In genomic region chr9:56160341-56161141, GRCm38 (mm10) we compare ENCODE assay signal across 8 mouse cellular contexts. TPM values are rescaled to one million over a fixed set of nuclear protein-coding genes. Genes with fewer than 3 reads are reported as not detected.
DNase-seq lines count a peak whose midpoint lies in the region; ATAC-seq lines count a peak whose summit lies in the region.

No protein-coding gene starts in this region.

- peak overlapping the region; percentile 84 for H3K27ac ChIP-seq in intestine, embryonic 16.5 days (ENCODE audit: low read length)
- H3K27ac ChIP-seq in midbrain, embryonic 10.5 days (replicated peaks) = peak overlapping the region; percentile 100

- peak; percentile 94 for ATAC-seq in intestine, embryonic 16.5 days

- intact Hi-C loops in left cerebral cortex, postnatal 36 days (cut with DNase I) = no loop called here

- peaks cover 18% of the 10 kb centered on the region for H3K4me1 ChIP-seq in intestine, embryonic 16.5 days (ENCODE audit: control insufficient read depth, insufficient read depth, low read length)
- peaks cover 38% of the 10 kb centered on the region for H3K4me1 ChIP-seq in midbrain, embryonic 10.5 days

- H3K27me3 ChIP-seq in intestine, embryonic 16.5 days (replicated peaks; ENCODE audit: control insufficient read depth, insufficient read depth, low read length) = no peaks in the 10 kb centered on the region
- no peaks in the 10 kb centered on the region for H3K27me3 ChIP-seq in midbrain, embryonic 10.5 days (ENCODE audit: low read depth, poor library complexity, severe bottlenecking)

- H3K9me3 ChIP-seq in intestine, embryonic 16.5 days (ENCODE audit: control insufficient read depth, low read length) = no peaks in the 10 kb centered on the region
- no peaks in the 10 kb centered on the region for H3K9me3 ChIP-seq in midbrain, embryonic 10.5 days (replicated peaks)

- peak overlapping the region; percentile 97 for H3K4me3 ChIP-seq in intestine, embryonic 16.5 days (ENCODE audit: low read length)
- H3K4me3 ChIP-seq in midbrain, embryonic 10.5 days = peak overlapping the region; percentile 97

- under 1% methylated on average over 82 of the region's 82 CpGs for whole genome bisulfite sequencing in intestine, embryonic 16.5 days
- under 1% methylated on average over 82 of the region's 82 CpGs for WGBS in midbrain, embryonic 10.5 days

- H3K9ac ChIP-seq in intestine, embryonic 16.5 days (ENCODE audit: low read depth, low read length) = peak overlapping the region; percentile 97

- H3K36me3 ChIP-seq in intestine, embryonic 16.5 days (ENCODE audit: control insufficient read depth, insufficient read depth, low read length) = no peaks in the 10 kb centered on the region
- no peaks in the 10 kb centered on the region; the same call in 1 of the 2 replicates for H3K36me3 ChIP-seq in midbrain, embryonic 10.5 days

- peak; percentile 80 for DNase-seq in adrenal gland, adult 8-10 months
- DNase-seq in embryo, embryonic 11.5 days (ENCODE audit: low read depth, low spot score) = peak; percentile 84
- peak; percentile 83 to 91 for DNase-seq in gastrocnemius, postnatal 4 days (ENCODE audit: low spot score in 2 of 2)
- peak; percentile 93 to 94 for DNase-seq in left cerebral cortex, postnatal 36 days (ENCODE audit: low spot score in 2 of 2)
- DNase-seq in midbrain, embryonic 10.5 days (ENCODE audit: low spot score) = peak; percentile 94
- DNase-seq in right cerebral cortex, postnatal 4 days = peak; percentile 92
- DNase-seq in yolk sac, embryonic 10.5 days (ENCODE audit: low spot score) = peak; percentile 90

- H3K4me2 ChIP-seq in intestine, embryonic 16.5 days (ENCODE audit: low read depth, low read length) = peak overlapping the region; percentile 62

RNA-seq across cellular contexts. Expression of gene Tspan3, which starts 4.7 kb away (rescaled TPM):
- 100 to 1,000 TPM; 114 to 151 (median 125) TPM for total RNA-seq in adrenal gland, adult 8-10 months (2022)
- total RNA-seq in gastrocnemius, postnatal 4 days (2021) = 100 to 1,000 TPM; 187 to 207 TPM
- 389 and 416 TPM in 2 replicates for polyA plus RNA-seq in intestine, embryonic 16.5 days (2015; fragmentation: Nextera tagmentation; extraction: Ambion mirVana)
- 100 to 1,000 TPM; 345 to 387 TPM for total RNA-seq in left cerebral cortex, postnatal 36 days (2021)
- 570 and 611 TPM in 2 replicates for polyA plus RNA-seq in midbrain, embryonic 10.5 days (2016; fragmentation: Nextera tagmentation; extraction: Ambion mirVana)

Comparison
In these comparisons a context has a peak if more than half of its experiments do, and no peak if none do; other contexts are left out.
1. Peak in every context shown above with its lines: DNase-seq, ATAC-seq, H3K4me3 ChIP-seq and H3K27ac ChIP-seq.